Mouse (Mus musculus) layer of hippocampus, adult 6 months (tissue): ENCODE measurements around the gene Sh2d5. TPM values are rescaled to one million over a fixed set of nuclear protein-coding genes. Genes with fewer than 3 reads are reported as not detected.

Experiments used
- long read RNA-seq, 2 experiments: library from polyadenylated mRNA; unstranded; transcript quantifications; one replicate each; pipeline ENCODE4 v2.0.0; 2019 to 2020
- polyA plus RNA-seq: library from polyadenylated mRNA; unstranded; fragments of <200 nt; fragmentation: Nextera tagmentation; gene quantifications from 2 replicates; pipeline ENCODE4 v1.2.3, GENCODE M21; 2021

Gene Sh2d5
- polyA plus RNA-seq, result 17.9 and 19.7 TPM in 2 replicates
- long read RNA-seq, experiment 1, transcript Sh2d5-202 (10 exons, 3,512 nt), result major isoform, 20 of 61 reads
- long read RNA-seq, experiment 1, partial matches to known transcripts, result 10 of 61 reads
- long read RNA-seq, experiment 1, other reads (novel, unspliced or antisense), result 29 of 61 reads
- long read RNA-seq, experiment 2, transcript Sh2d5-201 (11 exons, 3,529 nt), result minor isoform, 6 of 276 reads
- long read RNA-seq, experiment 2, transcript Sh2d5-205 (4 exons, 882 nt), result minor isoform, 6 of 276 reads
- long read RNA-seq, experiment 2, transcript Sh2d5-202 (10 exons, 3,512 nt), result major isoform, 140 of 276 reads
- long read RNA-seq, experiment 2, partial matches to known transcripts, result 10 of 276 reads
- long read RNA-seq, experiment 2, other reads (novel, unspliced or antisense), result 114 of 276 reads

DNA sequence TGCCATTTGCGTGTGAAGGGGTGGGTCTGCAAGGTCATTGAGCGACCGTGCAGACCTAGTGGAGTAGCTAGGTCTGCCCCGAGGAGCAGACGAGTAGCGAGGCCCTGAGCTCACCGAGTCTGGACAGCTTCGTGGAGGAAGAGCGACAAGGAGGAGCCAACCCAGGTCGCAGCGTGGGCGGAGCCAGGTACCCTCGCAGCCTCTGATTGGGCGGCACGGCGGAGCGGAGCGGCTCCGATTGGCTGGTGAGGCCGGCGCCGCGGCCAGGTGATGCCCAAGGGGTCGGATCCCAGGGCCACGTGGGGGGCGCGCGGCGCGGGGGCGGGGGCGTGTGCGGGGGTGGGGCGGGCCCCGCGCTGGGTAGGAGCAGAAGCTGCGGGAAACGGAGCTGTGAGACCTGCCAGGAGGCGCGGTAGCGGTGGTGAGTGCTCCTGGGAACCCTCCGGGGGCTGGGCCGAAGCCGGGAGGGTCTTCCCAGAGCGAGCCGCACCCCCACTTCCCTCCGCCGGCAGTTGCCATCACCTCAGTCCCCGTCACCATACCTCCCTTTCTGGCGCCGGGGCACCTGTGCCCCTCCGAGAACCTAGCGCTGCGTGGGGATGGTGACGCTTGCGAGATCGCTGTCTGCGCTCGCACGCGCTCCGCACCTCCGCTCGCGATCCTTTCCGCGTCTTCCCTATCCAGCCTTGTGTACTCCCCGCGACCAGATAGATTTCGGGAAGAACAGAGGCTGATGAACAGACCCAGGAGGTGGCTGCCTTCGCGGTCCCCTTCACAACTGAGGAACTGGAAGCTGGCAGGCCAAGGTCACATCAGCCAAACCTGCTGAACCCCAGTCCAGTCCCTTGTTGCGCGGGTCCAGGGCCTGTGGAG, at the start of gene Sh2d5, which contains the start of gene Kif17:
Gene Sh2d5, plus strand, starts transcription at position 316 of the 873 bp plus-strand sequence.
Gene Kif17, plus strand, starts transcription at position 348 of the 873 bp plus-strand sequence.

DNA sequence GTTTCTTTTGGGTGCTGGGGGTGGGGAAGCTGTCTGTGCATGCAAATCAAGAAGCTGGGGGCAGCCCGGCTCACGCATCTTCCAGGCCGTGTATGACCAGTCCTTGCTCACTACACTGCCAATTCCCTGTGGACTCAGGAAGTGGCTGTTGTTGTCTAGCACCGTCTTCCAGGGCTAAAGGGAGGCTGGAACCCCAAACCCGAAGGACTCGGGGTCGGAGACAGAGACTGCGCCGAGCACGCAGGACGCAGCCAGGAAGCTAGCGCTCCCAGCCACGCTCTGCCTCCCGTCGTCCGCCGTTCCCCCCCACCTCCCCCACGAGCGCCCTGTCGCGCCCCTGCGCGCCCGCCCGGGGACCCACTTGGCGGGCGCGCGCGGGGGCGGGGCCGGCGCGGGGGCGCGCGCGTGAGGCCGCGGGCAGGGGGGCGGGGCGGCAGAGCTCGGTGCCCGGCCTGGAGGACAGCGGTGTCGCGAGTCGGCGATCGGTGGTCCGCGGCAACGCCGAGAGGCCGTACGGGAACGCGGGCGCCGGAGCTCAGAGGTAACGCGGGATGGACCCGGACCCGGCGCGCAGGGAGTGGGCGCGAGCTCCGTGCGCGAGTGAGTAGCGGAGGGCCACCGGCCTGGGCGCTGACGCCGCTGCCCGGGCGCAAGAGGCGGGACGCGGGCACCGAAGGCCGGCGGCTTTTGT, 33.9 kb upstream of the Sh2d5 start, which contains the start of gene Hp1bp3:
Gene Hp1bp3, plus strand, starts transcription at position 97 of the 691 bp plus-strand sequence.

DNA sequence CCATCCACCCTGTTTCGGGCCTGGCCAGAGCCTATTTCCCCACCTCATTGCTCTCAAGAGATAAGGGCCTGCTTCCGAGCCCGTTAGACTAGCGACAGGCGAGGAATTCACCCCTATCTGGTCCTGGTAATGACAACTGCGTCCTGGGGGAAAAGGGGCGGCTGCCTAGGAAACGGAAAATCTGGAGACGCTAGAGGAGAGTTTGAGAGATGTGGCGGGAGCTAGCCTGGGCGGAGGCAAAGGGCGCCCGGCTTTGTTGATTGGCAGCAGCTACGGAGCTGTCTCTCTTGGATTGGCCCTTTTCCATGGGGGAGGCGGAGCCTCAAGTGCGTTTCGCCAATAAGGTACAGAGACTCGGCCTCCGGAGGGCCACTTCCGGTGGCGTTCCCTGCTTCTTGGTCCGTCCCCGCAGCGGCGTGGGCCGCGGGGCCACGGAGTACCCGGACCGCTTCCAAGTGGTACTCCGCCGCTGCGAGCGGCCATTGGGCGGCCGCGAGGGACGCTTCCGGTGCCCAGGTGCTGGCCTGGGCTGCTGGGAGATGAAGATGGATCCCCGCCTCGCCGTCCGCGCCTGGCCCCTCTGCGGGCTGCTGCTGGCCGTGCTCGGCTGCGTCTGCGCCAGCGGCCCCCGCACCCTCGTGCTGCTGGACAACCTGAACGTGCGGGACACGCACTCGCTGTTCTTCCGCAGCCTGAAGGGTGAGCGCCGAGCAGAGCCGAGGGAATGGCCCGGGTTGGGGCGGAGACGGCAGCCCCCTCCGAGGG, 54.3 kb downstream of the Sh2d5 start, which contains the start of gene Ddost:
Gene Ddost, plus strand, starts transcription at position 391 of the 765 bp plus-strand sequence.

Other genes with a start within 250 kb of the Sh2d5 start
- 258 and 263 TPM in 2 replicates for gene Hp1bp3, start 34.1 kb upstream of the Sh2d5 start, polyA plus RNA-seq
- 6.7 and 7.3 TPM in 2 replicates for gene Kif17, start within 50 bp of the Sh2d5 start, polyA plus RNA-seq
- 180 and 182 TPM in 2 replicates for gene Ddost, start 54.3 kb downstream of the Sh2d5 start, polyA plus RNA-seq
- gene Pink1, start 75.9 kb downstream of the Sh2d5 start, polyA plus RNA-seq, result 222 and 265 TPM in 2 replicates
- 2.2 and 2.3 TPM in 2 replicates for gene Cda, start 117.6 kb downstream of the Sh2d5 start, polyA plus RNA-seq
- gene Fam43b, start 146.1 kb downstream of the Sh2d5 start, polyA plus RNA-seq, result 13.3 and 16.9 TPM in 2 replicates
- gene Mul1, start 184.3 kb downstream of the Sh2d5 start, polyA plus RNA-seq, result 27.6 and 28.1 TPM in 2 replicates
- gene Camk2n1, start 203.9 kb downstream of the Sh2d5 start, polyA plus RNA-seq, result 34.4 and 49.0 TPM in 2 replicates